Mouse (Mus musculus) neutrophil, adult 5-6 weeks (primary cell): ENCODE measurements at regions not wholly inside any gene's neighbourhood (a gene's known extent, or its start where the extent isn't known, plus 50 kb on each side); places are given as distances from the start of the nearest gene placed in this dataset.

Experiments used
- ATAC-seq: fragments of 151-379, 151-347 bp; 2 replicates; pipeline ENCODE4 v1.8.0; 2017; ENCODE audit warnings: mild to moderate bottlenecking, moderate TSS enrichment; ENCODE audit not compliant: insufficient number of reproducible peaks, poor library complexity, low FRiP score, severe bottlenecking; ENCODE audit errors: extremely low read depth

DNA sequence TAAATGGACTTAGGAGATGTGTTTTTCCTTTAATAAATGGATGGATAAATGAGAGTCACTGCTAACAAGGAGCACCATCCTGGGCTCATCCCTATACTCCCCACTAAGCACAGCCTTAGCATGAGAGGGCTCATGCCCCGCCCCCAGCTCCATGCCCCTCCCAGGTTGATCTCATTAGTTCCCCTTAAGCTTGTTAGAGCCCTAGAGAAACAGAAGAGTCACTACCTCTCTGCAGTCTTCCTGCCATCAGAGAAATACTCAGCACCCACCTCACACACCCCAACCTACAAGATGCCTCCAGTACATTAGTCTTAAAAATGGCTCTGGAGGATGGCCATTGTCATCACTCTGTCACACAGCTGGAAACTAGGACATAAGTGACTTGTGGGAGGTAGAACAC, 202.8 kb upstream of the Hnrnpa3 start:
- ATAC-seq = no peak

DNA sequence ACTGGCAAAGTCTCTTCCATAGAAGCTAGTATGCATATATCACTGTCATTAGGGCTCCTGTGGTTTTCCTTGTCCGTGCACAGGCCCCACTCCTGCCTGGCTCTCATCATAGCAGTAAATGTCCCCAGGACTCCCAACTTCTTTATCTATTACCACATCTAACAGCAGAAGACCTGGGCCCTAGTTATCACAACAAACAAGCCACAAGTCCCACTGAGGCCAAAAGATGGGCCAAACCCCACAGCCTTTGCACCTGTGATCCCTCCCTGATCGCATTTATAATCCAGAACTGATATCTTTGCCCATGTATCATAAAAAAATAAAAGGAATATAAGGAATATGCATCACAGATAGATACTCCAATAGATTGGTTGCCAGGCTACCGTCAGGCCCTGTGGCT, 201.6 kb upstream of the Hnrnpa3 start:
- no peak for ATAC-seq

DNA sequence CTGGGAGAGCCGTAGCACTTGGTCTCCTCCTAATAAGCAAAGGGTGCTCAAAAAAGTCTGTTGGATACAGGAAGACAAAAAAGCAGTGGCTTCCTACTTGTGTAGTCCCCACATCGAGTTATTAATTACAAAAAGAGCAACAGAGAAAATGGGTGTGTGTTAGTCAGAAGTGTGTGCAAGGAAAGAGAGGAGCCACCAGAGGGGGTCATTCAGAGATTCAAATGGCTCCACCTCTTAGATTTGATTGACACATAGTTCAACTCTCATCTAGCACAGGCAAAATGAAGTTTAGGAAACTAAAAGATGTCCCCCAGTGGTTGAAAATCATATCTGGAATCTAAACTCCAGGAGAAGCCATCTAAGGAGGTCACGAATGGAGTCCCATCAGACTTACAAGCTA, 200.2 kb upstream of the Hnrnpa3 start:
- no peak for ATAC-seq

DNA sequence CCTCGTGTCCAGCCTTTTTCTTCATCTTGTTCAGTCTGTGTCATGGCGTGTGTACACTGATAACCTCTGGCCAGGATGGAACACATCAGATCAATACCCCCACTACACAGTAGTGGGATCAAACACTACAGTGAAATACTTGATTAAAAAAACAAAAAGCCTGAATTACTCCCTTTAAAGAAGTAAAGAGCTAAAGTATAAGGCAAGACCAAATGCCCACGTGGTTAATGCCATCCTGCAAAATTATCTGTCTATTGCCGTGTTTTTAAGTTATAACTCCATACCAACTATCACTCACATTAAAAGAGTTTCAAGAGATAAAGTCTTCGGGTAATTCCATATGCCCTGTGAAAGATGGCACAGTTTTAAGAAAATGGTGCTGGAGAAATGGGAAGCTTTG, 198.6 kb upstream of the Hnrnpa3 start:
- no peak for ATAC-seq

DNA sequence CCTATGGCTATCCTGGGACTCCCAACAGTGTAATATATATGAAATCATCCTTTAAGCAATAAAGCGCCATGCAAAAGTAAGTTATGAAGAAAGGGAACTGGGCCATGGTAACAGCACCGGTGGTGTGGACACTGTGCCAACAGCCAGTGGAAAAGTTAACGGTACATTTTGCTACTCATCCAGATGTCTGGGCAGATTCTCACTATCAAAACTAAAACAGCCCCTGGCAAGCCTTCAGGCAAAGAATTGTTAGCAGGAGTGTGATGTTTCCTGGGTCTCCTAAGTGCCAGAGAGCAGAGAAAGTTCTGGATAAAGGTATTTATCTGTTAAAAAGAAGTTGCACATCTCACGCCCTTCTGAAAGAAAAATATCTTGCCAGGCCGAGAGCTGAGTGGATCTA, 198.0 kb upstream of the Hnrnpa3 start:
- no peak for ATAC-seq

DNA sequence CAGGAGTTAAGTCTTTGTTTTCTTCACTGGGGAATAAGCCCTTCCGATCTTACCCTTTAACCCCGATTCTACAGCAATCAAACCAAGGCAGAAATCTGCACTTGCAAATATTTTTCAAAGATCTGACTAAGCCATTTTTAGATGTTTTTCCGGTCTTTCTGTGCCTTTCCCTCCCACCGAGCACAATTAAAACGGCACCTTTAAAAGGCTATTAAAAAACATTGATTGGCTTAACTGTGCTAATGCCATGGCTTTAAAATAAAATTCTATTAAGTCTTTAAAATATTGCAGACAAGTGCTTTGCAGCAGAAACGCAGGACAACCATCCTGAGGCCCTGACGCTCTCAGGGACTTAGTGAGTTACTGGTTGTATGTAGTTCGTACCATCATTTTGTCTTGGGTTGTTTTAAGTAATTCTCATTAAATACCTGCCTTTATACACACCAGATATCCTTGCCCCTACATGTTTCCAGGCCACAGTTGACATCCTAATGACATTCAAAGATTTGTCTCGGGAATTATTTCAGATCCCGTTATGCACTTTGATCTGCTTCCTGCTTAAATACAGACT, 197.6 kb upstream of the Hnrnpa3 start:
- no peak for ATAC-seq

DNA sequence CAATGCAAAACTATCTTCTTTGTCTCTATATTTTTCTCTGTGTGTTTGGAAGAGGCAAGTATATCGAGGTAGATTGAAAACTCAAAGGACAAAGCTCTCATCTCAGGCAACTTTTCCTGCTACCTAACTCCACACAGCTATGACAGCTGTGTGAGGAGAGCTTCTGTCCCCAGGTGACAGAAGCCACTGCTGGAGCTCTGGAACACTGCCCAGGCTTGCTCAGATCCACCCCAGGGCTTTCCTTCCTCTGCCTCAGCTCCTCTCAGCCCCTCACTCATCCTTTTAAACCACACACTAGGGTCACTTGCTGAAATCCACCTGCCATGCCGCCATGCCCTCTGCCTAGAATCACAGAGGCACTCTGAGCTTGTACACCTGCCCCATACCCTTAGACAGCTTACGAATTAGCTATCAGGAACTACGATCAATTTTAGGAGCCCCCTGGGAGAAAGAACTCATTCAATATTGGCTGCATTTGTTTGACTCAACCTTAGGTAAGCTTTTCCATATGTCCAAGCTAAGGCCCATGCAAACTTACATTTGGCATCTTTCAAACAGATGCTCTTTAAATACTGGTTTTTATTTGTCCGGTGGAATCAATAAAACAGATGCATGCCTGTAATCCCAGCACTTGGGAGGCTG, 196.9 kb upstream of the Hnrnpa3 start:
- no peak for ATAC-seq

DNA sequence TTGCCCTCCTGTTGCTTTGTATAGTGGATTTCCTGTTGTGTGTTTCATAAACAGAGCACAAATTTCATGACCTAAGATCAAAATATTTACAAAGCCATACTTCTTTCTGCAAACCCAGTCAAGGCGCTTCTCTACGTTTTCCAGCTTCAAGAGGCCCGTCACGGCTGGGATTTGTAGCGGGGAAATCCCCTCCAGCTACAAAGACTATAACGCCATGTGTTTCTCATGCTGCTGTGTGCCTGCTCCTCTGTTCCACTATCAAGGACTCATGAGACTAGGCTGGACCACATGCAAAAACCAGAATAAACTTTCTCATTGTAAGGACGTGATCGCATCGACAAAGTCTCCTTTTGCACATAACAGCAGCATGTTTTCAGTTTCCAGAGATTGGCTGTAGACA, 196.0 kb upstream of the Hnrnpa3 start:
- ATAC-seq = no peak

DNA sequence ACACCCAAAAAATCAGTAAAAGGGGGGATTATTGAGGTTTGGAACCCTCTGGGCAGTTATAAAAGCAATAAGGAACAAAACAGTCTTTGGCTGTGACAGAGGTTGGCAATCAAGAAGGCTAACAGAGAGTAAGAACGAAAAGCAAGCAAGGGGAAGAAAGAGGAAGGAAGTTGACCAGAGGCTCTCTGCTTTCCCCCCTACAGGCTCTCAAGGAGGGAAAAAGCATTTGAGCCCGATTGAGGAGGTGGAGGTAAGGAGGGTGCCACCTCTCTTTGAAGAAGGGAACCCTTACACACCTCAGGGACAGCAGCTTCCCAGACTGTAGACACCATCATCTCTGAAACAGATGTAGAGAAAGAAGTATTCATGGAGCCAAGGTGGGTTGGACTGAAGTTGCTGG, 194.6 kb upstream of the Hnrnpa3 start:
- ATAC-seq = no peak

DNA sequence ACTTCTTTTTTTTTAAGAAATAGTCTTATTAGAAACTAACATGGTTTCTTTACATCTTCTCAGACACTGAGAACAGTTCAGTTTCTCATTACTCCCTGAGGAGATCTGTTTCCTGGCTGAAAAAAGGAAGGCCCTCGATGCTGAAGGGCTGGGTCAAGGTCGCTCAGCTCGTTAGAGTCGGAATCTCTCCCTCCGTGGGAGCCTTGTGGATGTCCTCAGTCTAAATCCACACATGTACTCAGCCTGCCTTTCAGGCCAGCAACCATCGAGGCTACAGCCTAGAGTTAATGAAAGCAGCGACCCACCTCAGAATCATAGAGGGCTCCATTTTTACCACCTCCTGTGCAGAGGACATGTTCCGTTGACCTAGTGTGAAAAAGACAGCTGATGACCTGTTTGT, 190.2 kb upstream of the Hnrnpa3 start:
- ATAC-seq = no peak

DNA sequence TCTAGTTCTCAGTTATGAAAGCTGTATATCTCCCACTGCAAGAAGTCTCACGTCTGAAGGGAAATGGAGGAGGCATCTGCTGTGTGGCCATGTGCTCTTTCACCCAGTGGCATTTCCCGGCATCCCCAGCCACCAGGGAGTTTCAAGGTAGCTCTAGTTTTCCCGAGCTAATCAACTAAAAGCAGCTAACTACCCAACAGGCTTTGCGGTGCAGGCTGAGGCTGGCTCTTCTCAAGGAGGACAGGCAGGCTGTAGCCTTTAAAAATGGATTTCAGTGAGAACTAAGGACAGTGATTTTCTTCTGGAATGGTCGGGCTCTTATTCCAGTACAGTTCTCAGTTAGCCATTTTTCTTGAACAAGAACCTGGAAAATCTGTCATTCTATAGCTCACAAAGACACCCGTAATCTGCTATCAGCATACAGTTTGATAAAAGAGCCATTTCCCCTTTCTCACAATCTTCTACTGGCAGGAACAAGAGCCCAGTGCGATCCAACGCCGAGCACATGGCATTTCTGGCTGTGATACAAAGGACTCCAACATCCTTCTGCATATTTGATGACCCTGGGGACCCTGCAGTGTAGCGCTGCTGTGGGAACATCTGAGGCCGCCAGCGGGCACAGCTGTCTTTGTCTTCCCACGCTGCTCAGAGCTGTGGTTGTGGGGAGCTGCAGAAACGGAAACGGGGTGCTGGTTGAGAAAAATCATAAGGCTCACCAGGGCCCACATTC, 188.9 kb upstream of the Hnrnpa3 start:
- ATAC-seq = no peak

DNA sequence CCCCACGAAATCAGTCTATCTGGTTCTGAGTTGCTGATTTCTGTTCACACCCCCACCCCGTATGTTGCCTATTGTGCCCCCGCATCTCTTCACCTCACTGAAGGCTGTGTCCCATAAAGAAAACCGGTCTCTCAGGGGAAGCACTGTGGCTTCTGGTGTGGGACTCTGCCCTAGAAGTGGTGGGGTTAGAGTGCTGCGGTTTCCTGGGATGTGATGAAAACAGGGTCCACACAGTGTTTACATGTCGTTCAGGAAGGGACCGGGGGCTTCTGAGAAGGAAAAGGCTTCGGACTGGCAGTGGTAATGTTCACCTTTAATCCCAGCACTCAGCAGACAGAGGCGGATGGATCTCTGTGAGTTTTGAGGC, 188.4 kb upstream of the Hnrnpa3 start:
- no peak for ATAC-seq

DNA sequence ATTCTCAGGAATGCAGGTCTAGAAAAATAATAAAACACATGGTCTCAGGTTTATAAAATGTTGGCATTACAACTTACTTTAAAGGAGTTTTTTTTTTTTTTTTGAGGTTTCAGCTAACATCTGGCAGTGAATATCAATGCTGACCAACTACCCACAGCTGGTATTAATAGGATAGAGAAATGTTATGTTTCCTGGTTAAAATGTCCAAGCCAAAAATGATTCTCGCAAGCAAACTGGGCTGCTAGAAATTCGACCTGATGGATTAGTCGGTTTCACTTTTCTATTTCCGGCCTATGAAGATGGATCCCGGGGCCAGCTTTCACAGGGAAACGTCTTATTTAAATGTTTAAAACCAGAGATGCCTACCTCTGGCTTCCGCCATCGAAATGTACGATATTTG, 186.6 kb upstream of the Hnrnpa3 start:
- no peak for ATAC-seq

DNA sequence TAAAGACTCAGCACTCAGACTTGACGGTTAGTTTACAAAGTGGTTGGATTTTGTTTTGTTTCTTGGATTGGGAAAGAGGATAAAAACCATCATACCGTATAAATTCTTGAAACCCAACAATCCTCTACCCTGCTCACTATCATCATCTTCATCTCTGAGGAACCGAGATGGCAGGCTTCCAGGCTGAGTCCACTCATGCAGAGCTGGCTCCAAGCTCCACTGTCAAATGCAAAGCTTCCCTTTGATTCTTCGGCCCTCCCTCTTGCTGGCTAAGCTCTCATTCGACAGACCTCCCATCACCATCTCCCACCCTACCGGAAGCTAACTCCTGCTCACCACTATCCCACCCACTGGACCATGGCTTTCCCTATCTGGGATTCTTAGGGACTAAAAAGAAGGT, 184.6 kb upstream of the Hnrnpa3 start:
- ATAC-seq = no peak

DNA sequence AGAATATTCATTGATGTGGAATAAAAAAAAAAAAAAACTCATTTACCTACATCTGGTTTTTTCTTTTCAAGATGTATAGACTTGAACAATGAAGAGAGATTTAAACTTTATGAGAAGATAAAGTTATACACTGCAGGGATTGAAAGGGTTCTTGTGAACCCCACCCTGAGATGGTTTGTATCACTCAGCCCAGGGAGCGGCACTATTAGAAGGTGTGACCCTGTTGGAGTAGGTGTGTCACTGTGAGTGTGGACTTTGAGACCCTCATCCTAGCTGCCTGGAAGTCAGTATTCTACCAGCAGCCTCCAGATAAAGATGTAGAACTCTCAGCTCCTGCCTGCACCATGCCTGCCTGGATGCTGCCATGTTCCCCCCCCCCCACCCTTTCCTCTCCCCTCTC, 182.7 kb upstream of the Hnrnpa3 start:
- no peak for ATAC-seq

DNA sequence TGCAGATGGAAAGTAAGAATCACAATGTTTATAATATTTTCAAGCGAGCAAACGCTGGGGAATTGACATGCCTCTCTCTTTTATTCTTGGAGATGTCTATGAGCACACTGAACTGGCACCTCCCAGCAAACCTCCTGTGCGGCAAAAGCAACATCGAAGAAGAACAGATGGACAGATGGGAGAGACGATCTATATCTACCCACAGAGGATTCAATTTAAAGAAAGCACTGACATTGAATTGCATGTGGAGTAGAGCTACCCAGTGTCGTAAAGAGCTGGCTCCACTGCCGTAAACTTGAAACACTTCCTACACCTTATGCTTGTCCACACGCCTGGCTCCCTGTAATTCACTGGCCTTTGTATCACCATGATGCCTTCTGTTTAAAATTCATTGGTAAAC, 182.0 kb upstream of the Hnrnpa3 start:
- ATAC-seq = no peak

DNA sequence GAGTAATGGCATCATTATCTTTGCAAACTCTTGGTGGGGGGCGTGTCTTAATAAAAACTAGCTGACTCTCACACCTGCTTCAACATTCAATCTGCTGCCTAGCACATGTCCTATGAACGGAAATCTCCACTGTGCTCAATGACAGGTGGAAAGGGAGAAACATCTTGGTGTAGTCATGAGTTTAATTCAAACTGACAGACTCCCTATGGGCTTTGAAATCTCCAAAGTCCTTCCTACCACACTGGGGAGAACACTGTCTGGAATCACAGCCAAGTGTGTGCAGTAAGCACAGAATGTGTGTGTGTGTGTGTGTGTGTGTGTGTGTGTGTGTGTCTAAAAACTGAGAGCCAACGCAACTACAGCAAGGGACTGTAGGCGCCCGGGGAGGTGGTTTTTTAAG, 179.5 kb upstream of the Hnrnpa3 start:
- no peak for ATAC-seq

DNA sequence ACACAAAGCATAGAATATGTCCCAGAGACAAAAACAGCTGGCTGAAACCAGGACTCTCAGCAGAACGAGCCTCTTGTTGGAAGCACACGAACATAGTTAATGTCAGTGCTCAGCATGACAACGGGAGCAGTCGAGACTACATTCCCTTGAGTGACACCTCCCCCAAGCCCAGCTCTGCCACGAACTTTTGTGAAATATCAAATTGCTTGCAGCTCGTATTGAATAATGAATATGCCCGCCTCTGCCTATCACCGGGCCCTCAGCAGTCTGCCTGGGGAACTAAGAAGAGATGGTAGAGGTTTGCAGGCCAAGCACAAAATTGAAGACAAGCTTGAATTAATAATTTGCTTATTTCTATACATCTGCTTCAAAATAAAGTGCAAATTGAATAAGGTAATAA, 177.2 kb upstream of the Hnrnpa3 start:
- no peak for ATAC-seq

DNA sequence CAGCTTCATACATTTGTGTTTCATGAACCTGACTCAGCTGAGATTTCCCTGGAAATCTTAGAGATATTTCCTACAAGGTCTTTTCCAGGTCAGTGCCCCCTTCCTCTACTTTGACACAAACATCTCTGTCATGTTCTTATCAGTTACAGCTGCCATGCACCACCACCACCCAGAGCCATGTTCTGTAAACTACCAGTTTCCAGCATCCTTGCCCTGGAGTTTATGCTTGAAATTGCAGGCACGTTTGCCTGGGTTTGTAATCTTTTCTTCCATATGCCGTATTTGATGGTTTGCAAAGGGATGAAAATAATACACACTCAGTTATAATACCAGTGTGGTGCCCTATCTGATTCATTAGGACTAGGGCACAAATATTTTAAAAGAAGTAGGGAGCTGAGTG, 176.6 kb upstream of the Hnrnpa3 start:
- no peak for ATAC-seq

DNA sequence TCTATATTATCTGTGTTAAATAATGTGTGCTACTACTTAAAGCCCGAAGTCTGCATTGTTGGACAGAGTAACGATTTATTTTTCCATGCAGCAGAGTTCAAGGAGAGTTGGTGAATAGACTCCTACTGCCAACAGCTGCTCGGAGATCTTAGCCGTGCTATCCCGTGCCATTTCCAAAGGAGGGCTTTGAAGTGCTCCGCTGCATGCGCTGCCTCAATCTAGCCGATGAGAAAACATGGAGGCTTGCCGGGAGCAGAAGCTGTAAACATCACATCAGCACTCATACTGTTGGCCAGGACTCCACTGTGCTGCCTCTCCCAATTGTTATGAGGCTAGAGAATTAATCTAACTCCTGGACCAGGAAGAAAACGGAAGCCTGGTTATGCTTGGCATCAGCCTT, 174.1 kb upstream of the Hnrnpa3 start:
- ATAC-seq = no peak

DNA sequence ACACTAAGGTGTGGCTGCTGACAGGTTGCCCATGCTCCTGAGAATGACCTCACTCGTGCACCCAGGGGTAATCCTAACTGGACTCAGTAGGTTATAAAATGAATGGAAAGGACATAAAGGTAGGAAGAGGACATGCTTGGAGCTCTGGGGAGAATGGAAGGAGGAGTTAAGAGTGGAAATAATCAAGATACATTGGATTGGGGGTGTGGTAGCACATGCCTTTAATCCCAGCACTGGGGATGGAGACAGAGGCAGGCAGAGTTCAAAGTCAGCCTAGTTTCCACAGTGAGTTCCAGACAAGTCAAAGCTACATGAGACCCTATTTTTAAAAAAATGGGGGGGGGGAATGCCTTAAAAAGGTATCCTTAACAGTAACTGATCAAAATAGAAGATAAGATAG, 167.9 kb upstream of the Hnrnpa3 start:
- no peak for ATAC-seq
